Mouse (Mus musculus): ENCODE results near the gene Hoxa6.

The Hoxa6 gene

DNA sequence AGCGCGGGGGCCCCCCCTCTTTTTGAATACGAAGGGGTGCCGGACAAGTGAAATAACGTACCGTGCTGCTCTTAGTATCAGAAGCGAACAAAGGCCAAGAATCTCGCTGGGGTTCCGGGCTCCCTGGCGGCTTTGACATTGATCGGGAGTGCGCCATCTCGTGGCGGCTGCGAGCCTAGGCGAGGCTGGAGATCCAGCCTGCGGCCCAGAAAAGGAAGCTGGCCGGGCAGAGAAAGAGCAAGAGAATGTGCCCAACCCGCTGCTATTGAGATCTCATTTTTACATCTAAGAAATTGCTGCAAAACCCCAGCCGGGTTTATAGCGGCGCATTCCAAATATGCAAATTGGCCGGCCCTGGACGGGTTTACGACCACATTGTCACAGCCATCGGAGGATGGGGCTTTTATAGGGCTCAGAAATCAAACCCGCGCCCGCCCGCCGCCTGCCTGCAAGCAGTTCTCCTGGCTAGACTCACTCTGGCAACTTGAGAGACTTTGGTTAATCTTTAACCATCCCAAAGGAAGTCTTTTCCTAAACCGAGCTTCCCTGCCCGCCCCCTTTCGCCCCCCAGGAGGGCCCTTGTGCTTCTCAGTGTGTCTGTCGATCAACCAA is 32.0 kb upstream of the Hoxa6 start, which contains the start of gene Hoxa10:
Gene Hoxa10, minus strand, starts transcription at position 466 of the 612 bp plus-strand sequence.
- peak; percentile 96 to 97 for DNase-seq

DNA sequence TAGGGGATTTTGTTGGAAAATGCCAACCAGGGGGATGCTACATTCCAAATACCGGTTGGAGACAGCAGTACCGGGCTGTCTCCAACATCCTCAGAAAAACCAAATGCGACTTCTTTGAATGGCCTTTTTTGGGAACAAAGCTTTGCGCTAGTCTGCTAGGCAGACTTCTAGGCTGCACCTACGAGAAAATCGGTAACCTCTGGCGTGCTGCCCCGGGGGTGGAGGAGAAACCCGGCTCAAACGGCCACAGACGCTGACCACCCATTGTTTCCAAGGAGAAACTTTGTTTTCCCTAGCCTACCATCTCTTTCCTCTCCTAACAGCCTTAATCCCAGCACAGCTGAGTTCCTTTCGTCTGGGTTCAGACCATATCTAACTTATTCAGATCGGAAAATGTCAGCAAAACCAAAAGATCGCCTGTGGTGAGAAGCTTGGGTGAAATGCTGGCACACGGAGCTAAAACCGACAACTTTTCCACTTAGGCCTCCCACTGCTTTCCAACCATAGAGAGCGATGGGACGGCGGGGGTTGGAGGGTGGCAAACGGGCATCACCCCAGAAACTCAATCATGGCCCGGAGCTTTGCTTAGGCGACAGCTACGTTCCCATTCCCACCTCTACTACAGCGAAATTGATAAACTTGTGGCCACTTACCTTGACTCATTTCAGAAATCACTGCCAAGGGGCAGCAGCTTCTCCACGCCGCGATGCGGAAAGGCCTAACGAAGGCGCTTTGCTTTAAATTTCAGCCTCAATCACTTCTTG is 31.3 kb upstream of the Hoxa6 start:
- peak; percentile 55 to 64 for DNase-seq

DNA sequence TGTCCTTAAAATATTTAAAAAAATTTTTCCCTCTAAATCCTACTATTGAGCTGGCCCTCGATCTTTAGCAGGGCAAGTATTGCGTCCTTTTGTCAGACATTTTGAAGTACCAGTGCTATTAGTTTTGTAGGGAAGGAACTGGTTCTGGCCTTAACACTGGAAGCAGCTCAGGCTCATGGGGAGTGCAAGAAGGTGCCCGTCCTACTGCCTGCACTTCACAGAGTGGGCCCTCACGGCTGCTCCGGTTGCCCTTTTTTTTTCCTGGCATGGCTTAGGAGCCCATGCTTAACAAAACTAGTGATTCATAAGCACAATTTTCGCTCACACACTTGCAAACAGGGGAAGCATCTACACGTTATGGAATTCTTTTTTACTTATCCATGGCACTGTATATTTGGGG is 30.5 kb upstream of the Hoxa6 start:
- peak; percentile 40 to 54 for DNase-seq

DNA sequence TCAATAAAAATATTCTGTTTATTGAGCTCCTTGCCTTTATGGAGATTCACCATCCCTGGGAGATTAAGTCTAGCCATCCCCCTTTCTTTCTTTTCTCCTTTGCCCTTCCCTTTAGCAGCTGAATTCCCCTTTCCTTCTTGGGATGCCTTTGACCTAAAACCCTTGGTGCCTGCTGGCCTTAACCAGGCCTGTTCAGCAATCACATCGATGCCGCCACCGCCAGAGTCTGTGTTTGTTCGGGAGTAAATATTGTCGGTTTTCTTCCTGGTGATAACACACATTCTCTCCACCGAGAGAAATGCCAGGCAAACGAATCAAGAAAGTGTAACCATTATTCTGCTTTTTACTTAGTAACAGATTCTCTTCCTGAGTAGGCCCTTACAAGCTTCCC is 29.6 kb upstream of the Hoxa6 start:
- DNase-seq: peak; percentile 39 to 52

DNA sequence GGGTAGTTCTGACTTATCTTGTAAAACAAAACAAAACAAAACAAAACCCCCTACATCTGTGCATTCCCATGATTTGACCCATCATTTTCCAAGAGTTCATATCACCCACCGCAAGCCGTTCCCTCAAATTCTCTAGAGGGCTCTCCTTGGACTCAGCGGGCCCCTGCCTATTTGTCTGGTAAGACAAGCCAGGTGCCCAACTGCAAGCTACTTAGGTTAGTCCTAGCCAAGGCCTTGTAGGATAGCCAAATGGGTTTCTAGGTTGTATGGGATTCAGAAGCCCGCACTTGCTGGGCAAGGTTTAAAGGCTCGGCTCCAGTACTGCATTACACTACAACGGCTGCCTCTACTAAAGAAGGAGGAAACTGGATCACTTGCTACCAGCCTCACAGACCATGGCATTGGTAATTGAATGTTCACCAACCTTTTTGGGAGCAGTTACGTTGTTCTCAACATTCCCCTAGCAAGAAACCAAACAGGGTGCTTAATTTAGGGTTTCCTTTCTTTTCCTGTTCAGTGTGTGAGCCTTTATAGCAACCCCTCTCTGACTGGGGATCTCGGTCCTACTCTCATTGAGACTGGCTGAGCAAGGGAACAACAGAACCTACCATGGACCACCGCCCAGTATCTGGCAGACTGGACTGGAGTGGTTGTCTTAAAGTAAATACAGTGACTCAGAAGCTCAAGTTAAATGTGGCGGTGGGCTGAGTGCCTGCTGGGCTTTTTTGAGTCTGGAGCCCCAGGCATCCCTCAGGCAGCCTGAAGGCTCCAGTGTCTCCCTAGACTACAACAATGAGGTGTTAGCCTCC is 29.0 kb upstream of the Hoxa6 start:
- peak; percentile 34 to 51 for DNase-seq

DNA sequence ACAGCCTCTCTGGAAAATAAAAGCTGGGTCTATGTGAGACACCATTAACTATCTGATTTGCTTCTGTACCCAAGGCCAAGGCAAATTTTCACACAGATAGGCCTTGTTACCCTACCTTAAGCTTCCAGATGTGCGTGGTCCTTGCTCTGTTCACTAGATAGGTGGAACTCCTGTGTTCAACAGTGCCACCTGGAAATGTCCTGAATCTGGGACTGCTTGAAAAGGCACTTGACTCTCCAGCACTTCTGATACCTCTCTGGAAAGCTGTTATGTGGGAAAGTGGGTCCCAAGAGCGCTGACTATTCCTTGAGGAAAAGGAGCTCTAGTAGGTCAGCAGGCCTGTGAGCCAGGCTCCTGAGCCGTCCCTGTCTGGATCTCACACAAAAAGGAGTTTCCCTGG is 28.3 kb upstream of the Hoxa6 start:
- peak in 1 of 2 experiments; percentile 41 for DNase-seq

DNA sequence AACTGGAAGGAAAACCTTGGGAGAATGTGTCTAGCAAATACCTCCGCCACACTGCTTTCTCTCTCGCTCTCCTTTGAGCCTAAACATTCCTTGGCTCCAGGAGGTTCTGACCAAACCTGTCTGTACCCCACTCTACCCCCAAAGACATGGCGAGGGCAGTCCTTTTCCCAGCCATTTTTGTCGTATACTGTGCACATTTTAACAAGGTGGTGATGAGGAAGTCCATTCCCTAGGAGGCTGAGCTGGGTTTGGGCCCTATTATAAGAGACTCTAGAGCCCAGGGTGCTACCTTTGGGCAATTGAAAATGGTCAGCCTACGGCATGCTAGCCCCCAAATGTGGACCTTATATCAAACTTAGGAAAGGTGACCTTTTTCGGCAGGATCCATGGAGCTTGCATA is 27.3 kb upstream of the Hoxa6 start:
- peak; percentile 16 to 45 for DNase-seq

DNA sequence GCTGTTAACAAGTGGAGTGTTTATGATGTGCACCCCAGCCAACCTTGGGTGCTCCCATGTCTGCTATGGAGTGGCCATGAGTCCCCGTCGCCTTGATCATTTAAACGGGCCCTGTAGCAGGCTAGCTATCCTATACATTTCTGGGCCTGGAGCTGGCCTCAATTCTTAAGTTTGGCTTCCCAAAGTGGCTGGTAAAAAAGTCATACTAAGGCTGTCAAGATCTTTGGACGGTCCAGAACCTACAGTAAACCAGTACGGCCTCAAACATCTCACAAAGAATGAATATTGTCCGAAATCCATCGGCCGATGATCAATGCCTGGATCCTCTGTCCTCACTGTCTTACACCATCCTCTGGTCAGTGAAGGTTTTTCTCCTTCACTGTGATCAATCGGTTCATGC is 26.7 kb upstream of the Hoxa6 start:
- peak in 1 of 2 experiments; percentile 27 for DNase-seq

DNA sequence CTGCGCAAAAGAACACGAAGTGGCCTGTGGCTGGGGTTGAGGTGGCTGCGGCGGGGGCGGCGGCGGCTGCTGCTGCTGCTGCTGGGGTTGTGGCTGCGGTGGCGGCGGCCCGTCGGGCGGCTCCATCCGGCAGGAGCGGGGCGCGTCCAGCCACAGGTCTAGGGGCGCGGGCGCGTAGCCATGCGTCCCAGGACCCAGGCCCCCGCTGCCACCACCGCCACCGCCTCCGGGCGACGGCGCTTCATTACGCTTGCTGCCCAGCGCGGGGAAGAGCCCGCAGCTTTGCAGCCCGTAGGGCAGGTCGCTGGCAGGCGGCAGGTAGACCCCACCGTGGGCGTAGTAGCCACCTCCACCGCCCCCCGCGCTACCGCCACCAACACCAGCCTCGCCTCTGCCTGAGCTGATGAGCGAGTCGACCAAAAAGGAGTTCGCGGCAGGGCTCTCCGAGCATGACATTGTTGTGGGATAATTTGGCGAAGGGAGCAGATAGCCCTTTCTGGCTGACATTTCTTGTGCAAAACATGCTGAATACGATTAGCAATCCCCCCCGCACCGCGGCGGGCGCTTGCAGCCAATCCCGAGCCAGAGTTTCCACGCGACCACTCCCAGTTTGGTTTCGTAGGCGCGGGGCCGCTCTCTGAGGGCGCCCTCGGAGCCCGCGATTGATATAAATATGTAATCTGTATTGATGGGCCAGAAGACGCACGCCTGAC is 26.1 kb upstream of the Hoxa6 start:
- DNase-seq: peak; percentile 88 to 93

DNA sequence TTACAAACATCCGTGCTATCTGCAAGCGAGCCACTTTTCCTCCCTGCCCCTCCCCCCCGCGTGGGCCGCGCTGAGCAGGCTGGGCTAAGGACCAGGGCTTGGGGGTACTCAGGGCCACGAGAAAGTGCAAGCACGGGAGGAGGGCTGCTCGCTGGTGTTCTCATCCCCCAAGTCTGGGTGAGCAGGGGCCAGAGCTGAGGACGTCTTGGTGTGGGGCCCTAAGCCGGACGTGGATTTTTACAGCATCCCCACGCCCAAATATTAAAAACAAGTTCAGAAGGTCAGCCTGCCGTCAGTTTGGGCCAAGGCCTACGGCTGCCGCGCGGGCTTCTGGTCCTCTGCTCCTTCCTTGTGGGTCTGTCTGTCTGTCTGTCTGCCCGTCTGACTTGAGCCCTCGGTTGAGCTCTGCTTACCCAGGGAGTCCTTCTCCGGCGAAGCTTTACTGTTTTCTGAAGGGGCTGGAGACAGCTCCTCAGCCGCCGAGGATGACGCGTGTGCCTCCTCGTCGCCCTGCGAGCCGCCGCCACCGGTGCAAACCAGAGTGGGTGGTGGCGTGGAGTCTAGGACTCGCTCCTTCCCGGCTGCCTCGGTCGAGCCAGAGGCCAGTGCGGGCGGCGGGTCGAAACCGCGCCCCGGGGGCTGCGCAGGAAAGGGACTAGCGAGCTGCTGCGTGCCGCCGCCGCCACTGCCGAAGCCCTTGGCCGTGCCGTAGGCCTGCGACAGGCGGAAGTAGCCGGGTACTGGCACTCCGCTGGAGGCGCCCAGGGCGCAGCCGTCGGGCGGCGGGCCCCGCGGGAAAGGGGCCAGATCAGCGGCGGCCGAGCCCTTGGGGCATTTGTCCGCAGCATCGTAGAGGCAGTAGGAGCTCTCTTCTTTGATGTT is 25.3 kb upstream of the Hoxa6 start:
- DNase-seq: peak; percentile 92 to 95

DNA sequence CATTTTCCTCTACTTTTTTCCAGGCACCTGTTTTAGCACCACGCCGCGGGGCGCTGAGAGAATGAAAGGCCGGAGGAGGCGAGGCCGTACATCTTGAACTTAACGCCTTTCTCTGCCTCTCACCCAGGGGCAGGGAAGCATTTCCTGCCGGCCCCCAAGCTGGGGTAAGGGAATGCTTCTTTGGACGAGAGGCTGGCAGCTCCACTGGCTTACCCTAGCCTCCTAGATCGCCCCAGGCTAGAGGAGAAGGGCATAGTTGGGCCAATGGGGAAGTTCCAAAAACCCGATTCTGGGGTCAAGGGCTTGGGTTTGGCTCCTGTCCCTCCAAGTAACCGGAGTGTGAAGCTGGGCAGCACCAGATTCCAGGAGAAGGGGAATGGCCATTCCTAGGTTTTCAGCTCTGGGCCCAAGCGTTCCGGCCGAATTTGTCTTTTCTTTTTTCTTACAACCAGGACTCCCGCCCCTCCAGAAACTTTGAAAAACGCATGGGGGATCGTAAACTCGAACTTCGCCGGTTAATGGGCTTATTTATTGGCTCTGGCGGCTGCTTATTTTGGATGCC is 24.5 kb upstream of the Hoxa6 start:
- DNase-seq: no peak

DNA sequence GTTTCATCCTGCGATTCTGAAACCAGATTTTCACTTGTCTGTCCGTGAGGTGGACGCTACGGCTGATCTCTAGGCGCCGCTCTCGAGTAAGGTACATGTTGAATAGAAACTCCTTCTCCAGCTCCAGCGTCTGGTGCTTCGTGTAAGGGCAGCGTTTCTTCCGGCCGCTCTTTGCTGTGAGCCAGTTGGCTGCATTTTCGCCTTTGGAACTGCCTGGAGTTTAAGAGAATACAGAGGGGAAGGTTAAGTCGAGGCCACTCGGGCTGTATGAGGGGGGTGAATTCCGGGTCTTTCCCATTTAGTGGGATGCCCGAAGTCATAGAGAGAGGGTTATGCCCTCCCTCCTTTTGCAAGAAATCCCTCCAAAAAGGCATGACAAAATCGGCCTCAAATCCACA is 24.0 kb upstream of the Hoxa6 start:
- peak; percentile 71 to 79 for DNase-seq

DNA sequence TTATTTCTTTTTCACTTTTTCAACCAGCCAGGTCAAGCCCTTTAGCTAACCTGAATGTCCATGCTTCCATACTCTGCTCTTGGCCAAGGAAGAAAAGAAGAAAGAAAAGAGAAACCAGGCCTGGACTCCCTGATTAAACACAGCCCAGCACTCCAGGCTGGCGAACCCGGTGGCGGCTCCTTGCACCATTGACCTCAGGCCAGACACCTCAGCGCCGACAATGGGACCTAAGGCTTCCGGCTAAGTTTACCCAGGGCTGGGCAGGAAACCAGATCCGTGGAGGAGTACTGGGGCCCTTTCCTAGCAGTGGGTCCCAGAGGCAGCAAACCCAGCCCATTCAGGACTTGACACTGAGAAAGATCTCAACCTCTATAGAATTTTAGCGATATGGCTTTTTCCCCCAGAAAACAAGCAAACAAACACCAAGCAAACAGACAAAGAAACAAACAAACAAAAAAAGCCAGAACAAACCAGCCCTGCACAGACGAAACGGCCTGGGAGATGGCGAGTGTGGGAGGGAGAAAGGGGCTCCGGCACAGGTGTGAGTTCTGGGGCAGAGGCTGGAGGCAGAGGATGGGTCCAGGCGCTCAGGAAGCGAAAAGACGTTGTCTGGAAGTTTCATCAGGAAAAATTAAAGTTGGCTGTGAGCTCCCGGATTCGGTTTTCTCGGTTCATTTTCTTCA is 23.5 kb upstream of the Hoxa6 start:
- peak; percentile 73 to 83 for DNase-seq

DNA sequence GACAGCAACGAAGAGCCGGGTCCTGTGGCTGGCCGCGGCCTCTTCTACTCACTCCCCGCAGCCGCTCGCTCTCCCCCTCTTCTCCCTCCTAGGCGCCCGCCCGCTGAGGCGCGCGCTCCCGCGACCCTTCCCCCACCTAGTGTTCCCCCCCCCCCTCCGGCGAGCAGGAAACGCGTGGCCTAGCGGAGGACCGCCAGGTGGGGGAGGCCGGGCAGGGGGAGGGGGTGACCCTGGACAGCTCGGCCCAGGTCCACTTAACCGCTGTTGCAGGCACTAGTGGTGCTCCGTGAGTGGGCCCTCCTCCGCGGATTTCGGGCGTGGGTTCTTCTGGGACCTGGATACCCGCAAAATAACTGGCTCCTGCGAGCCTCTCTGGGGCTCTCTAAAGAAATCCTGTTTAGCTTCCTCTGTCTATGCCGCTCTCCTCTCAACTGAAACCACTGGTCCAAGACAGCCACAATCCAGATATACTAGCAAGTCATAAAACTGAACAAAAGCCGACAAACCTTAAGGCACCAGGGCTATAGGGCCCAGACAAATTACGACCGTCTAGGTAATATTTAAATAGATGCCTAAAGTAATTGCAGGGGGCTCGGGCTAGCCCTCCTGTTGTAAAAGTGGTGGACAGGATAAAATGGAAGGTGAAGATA is 22.1 kb upstream of the Hoxa6 start, which contains the start of gene Hoxa9:
Gene Hoxa9, minus strand, starts transcription at position 574 of the 650 bp plus-strand sequence.
- peak; percentile 80 to 89 for DNase-seq

DNA sequence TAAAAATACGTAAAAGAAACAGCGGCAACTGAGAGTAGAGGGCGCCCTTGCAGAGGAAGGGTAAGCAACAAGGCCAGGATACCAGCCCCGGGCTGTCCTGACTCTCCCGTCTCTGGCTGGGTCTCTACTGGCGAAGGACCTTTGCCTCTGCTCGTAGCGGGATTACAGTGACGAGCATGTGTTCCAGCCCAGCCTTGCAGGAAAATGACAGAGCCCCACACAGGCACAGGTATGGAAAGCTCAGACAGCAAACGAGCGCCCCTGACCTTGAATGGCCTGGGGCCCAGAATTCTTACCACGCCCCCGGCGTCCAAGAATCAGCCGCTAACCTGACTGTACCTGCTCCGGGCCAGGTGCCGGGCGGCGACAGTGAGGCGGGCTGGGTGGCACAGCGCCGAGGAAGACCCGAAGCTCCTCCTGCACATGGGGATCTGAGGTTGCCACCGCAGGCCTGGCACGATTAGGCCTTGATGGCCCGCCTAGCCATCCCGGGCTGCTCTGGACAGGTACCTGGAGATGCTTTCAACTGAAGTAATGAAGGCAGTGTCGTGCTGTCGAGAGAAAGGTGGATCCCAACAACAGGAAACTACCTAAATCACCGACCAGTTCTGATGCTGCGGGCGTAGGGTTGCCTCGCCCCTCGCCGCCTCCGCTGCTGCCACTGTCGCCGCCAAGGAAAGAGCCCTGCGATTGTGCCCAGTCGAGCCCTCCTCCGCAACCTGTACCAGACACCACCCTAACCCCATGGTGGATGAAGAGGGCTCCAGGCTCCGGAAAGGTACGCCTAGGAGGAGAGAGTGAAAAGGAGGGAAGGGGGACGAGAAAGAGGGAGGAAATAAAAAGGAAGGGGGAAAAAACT is 21.3 kb upstream of the Hoxa6 start:
- peak; percentile 67 to 78 for DNase-seq

DNA sequence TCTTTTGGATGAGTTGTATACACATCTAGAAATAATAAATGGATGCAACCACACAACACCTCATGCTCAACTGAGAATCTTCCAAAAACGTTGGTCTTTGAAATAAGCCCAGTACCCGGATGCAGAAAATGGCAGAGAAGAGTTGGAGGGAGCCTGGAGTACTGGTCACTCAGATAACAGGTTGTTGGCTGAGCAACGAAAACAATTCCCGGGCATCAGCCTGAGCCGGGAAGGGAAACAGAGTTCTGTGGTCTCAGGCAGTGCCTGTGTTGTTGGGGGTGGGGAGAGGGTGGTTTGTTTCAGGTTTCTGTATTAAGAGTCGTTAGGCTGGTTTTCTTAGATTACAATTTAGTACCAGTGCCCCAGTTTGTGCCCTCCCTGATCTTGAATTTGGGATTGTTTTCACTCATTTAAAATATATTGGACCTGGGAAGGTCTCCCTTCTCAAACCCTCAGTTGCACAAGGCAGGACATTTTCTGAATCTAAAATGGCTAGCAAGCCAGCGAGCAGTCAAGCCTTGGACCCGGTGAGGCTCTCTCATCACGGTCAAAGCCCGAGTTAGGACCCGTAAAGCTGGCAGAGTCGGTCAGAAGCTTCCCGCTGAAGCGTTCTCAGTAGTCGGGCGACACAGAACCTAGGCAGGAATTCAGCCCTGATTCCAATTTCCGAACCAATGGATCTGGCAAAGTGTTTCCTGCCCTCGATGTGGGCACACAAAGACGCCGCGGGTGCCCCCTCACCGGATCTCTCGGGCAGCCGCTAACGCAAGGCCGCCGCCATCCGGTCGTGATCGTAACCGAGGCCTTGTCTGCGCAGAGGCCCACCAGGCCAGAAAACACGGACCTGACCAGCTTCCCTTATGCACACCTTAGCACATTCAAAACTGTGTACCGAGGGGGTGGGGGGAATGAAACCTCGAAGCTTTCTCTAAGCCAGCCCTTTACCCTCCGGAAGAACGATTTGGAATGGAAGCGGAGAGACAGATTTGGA is 20.2 kb upstream of the Hoxa6 start:
- peak; percentile 74 to 81 for DNase-seq

DNA sequence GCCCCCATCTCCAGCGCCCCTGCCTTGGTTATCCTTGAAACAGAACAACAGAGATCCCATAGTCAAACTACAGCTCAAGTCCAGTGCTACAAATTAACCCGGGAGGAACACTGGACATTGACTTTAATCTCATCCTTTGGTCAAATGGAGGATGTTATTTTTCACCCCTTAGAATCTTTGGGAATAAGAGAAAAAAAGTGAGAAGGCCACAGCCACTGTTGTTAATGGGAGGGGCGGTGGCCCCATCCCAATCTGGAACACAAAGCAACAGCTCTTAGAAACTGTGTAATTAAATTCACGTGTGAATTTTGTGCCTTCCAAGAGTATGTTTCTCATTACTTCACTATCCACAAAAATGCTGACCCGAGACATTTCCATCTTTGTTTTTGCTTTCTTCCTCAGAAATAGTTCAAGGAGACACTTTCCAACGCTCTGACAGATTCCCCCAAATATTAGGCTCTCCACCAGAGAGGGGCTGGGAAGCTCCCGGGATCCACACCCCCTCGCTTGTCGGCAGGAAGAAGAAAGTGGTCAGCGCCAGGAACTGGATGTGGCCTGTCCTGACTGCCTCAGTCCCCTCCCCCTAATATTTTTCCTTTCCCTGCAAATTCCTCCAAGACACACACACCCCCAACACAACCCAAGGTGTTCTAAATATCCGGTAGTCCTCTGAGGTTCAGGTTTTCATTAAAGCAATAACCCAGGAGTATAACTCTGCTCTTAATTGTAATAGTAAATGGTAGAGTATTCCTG is 19.1 kb upstream of the Hoxa6 start:
- DNase-seq: peak; percentile 62 to 79

All from kidney, postnatal 4 days (tissue).